Mouse (Mus musculus) CH12.LX (cell line): ENCODE results near the gene Mgp. TPM values are rescaled to one million over a fixed set of nuclear protein-coding genes. Genes with fewer than 3 reads are reported as not detected.

Source experiments
- DNase-seq: peaks from one replicate; pipeline ENCODE4 v3.0.0-alpha.2; 2013; ENCODE audit errors: extremely low read depth
- H3K27ac ChIP-seq: 2 replicates; pipeline ENCODE4 v1.5.1; 2012; ENCODE audit warnings: low read depth, mild to moderate bottlenecking, control low read depth, moderate library complexity; ENCODE audit not compliant: insufficient read depth
- H3K27me3 ChIP-seq: replicated peaks from 2 replicates; pipeline ENCODE3; 2012; ENCODE audit warnings: inconsistent platforms
- H3K36me3 ChIP-seq, 2 experiments: replicated peaks in 1 of 2; 2 replicates each; pipeline versions ENCODE3 to v1.6.1; 2012; ENCODE audit warnings: inconsistent platforms in 1 of 2, low read length in 1 of 2, mild to moderate bottlenecking in 1 of 2, mixed read lengths in 1 of 2, moderate library complexity in 1 of 2; ENCODE audit not compliant: control insufficient read depth in 1 of 2, insufficient read depth in 1 of 2
- H3K4me1 ChIP-seq, 2 experiments: 2 replicates each; pipeline ENCODE4 v1.6.1; 2012; ENCODE audit warnings: inconsistent platforms in 1 of 2, moderate library complexity in 1 of 2; ENCODE audit not compliant: insufficient read depth in 2 of 2, control insufficient read depth in 1 of 2
- H3K4me2 ChIP-seq: 2 replicates; pipeline ENCODE4 v1.6.1; 2012; ENCODE audit warnings: low read depth, mild to moderate bottlenecking, control low read depth; ENCODE audit not compliant: poor library complexity, insufficient read depth, severe bottlenecking
- H3K4me3 ChIP-seq, 3 experiments: fragments of 150-350 bp in 1 of 3; sonication (generic) in 1 of 3; replicated peaks in 1 of 3; 2 replicates each; pipeline versions ENCODE3 to v1.5.1; 2011 to 2012; ENCODE audit warnings: low read depth in 2 of 3, low read length in 2 of 3, mild to moderate bottlenecking in 2 of 3, moderate library complexity in 2 of 3, control low read depth in 1 of 3, improper control_type of control experiment in 1 of 3, inconsistent platforms in 1 of 3, mixed read lengths in 1 of 3; ENCODE audit not compliant: poor library complexity in 1 of 3
- H3K79me2 ChIP-seq: replicated peaks from 2 replicates; pipeline ENCODE4 v1.6.1; 2012; ENCODE audit warnings: mild to moderate bottlenecking, moderate library complexity; ENCODE audit not compliant: control insufficient read depth, poor library complexity, insufficient read depth, severe bottlenecking; ENCODE audit errors: extremely low read depth
- H3K9ac ChIP-seq: 2 replicates; pipeline ENCODE4 v1.6.1; 2012; ENCODE audit warnings: low read depth, mild to moderate bottlenecking, control low read depth, moderate library complexity; ENCODE audit not compliant: insufficient read depth
- H3K9me3 ChIP-seq: replicated peaks from 2 replicates; pipeline ENCODE3; 2012; ENCODE audit warnings: low read length, inconsistent platforms, mixed read lengths
- BHLHE40 ChIP-seq: IDR thresholded peaks from 2 replicates; pipeline ENCODE4 v1.6.1; 2011; ENCODE audit warnings: mild to moderate bottlenecking, low read depth, low read length, improper control_type of control experiment
- CHD2 ChIP-seq: IDR thresholded peaks from 2 replicates; pipeline ENCODE4 v1.6.1; 2011; ENCODE audit warnings: low read length, improper control_type of control experiment
- CTCF ChIP-seq, 2 experiments: IDR thresholded peaks in 1 of 2; conservative IDR thresholded peaks in 1 of 2; 2 replicates each; pipeline ENCODE4 v1.5.1; 2011 to 2012; ENCODE audit warnings: low read depth in 2 of 2, low read length in 2 of 2, improper control_type of control experiment in 1 of 2, inconsistent platforms in 1 of 2, mild to moderate bottlenecking in 1 of 2, moderate library complexity in 1 of 2
- ELF1 ChIP-seq: IDR thresholded peaks from 2 replicates; pipeline ENCODE4 v1.6.1; 2014; ENCODE audit warnings: low read depth, mild to moderate bottlenecking, inconsistent platforms, low read length, improper control_type of control experiment
- GABPA ChIP-seq: IDR thresholded peaks from 2 replicates; pipeline ENCODE4 v1.6.1; 2012; ENCODE audit warnings: low read depth, low read length, improper control_type of control experiment, inconsistent platforms; ENCODE audit not compliant: insufficient replicate concordance
- IRF4 ChIP-seq: IDR thresholded peaks from 2 replicates; pipeline ENCODE4 v1.6.1; 2014; ENCODE audit warnings: low read depth, mild to moderate bottlenecking, inconsistent platforms, low read length, improper control_type of control experiment
- JUND ChIP-seq: conservative IDR thresholded peaks from 2 replicates; pipeline ENCODE4 v1.6.1; 2011; ENCODE audit warnings: low read depth, low read length, improper control_type of control experiment
- KAT2A ChIP-seq: IDR thresholded peaks from 2 replicates; pipeline ENCODE4 v1.6.1; 2012; ENCODE audit warnings: low read length, improper control_type of control experiment, inconsistent platforms; ENCODE audit not compliant: insufficient replicate concordance
- MAFK ChIP-seq: IDR thresholded peaks from 2 replicates; pipeline ENCODE4 v1.6.1; 2011; ENCODE audit warnings: low read length, improper control_type of control experiment; ENCODE audit not compliant: insufficient replicate concordance
- MAX ChIP-seq: IDR thresholded peaks from 2 replicates; pipeline ENCODE4 v1.6.1; 2011; ENCODE audit warnings: low read length, improper control_type of control experiment
- MXI1 ChIP-seq: IDR thresholded peaks from 2 replicates; pipeline ENCODE4 v1.6.1; 2011; ENCODE audit warnings: mild to moderate bottlenecking, low read depth, low read length, improper control_type of control experiment
- POLR2A ChIP-seq: IDR thresholded peaks from 2 replicates; pipeline ENCODE4 v1.6.1; 2011; ENCODE audit warnings: low read depth, mild to moderate bottlenecking, improper control_type of control experiment, low read length
- POLR2AphosphoS2 ChIP-seq: IDR thresholded peaks from 2 replicates; pipeline ENCODE4 v1.6.1; 2011; ENCODE audit warnings: low read depth, low read length, improper control_type of control experiment
- RAD21 ChIP-seq: IDR thresholded peaks from 2 replicates; pipeline ENCODE4 v1.6.1; 2011; ENCODE audit warnings: low read depth, mild to moderate bottlenecking, low read length, improper control_type of control experiment, moderate library complexity
- RCOR1 ChIP-seq: conservative IDR thresholded peaks from 2 replicates; pipeline ENCODE4 v1.6.1; 2012; ENCODE audit warnings: low read depth, mild to moderate bottlenecking, inconsistent platforms, low read length, improper control_type of control experiment
- TBP ChIP-seq: conservative IDR thresholded peaks from 2 replicates; pipeline ENCODE4 v1.6.1; 2011; ENCODE audit warnings: low read depth, low read length, improper control_type of control experiment
- TCF12 ChIP-seq: IDR thresholded peaks from 2 replicates; pipeline ENCODE4 v1.6.1; 2014; ENCODE audit warnings: low read depth, mild to moderate bottlenecking, inconsistent platforms, low read length, improper control_type of control experiment
- ZNF384 ChIP-seq: IDR thresholded peaks from 2 replicates; pipeline ENCODE4 v1.6.1; 2012; ENCODE audit warnings: low read depth, low read length, improper control_type of control experiment, inconsistent platforms
- dilution Hi-C: fragments of 300-500 bp; cut with MboI; formaldehyde crosslinking; loops from 2 replicates; pipeline ENCODE4 v1.14.3; 2020; ENCODE audit warnings: low sequenced_read_pairs; ENCODE audit not compliant: extremely low pct_unique_long_range_greater_than_20kb, extremely low pct_ligation_motif_present
- in situ Hi-C: fragments of 300-500 bp; cut with MboI; formaldehyde crosslinking; loops from 3 replicates; pipeline ENCODE4 v1.14.3; 2019; ENCODE audit warnings: low sequenced_read_pairs, low pct_ligation_motif_present, low pct_unique_long_range_greater_than_20kb, mixed read lengths
- polyA plus RNA-seq: library from polyadenylated mRNA; unstranded; fragments of >175 nt; gene quantifications from 2 replicates; pipeline ENCODE4 v1.2.1, GENCODE M21; 2012; ENCODE audit warnings: low read depth; ENCODE audit not compliant: insufficient read length
- total RNA-seq, 2 experiments: library from RNA; depleted of rRNA; stranded (reverse); fragments of 300-350 nt in 1 of 2; fragments of >200 nt in 1 of 2; gene quantifications; 2 replicates each; pipeline ENCODE4 v1.2.3; 2012 to 2014

Gene Mgp
- total and polyA plus RNA-seq, 3 experiments: not detected

GRCm38 (mm10) chr6:136898222-136898621 is 22.6 kb upstream of the Mgp start:
- DNase-seq: no peak
- dilution Hi-C loops: no loop called here
- in situ Hi-C loops: no loop called here

DNA sequence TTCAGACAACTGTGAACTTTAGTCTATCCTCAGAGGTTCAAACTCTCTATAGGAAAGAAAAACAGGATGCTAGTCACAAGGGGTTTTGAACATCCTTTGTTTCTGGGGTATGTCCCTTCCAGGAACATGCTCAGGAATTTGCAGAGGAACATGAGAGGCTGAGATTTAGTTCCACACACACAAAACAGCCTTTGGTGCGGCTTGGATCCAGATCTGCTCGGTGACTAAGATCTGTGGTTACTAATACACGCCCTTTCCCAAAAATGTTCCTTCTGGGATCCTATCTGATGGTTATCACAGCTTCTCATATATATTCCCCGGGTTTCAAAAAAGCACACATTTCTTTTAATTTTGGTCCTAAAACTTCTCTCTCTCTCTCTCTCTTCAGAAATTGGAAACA is 22.2 kb upstream of the Mgp start:
- dilution Hi-C loops: no loop called here
- H3K79me2 ChIP-seq: no peaks in the 10 kb centered on the region
- TF ChIP-seq RAD21 (no peak), MAX (no peak), POLR2A (no peak), IRF4 (no peak), TCF12 (no peak), ELF1 (no peak), BHLHE40 (no peak), ZNF384 (no peak), CTCF (conservative IDR thresholded peaks at IDR 0.05 in 1 of 2, IDR thresholded peaks at IDR 0.05 in 1 of 2; ENCODE audit: low read depth in 2 of 2, low read length in 2 of 2) (no peak), RCOR1 (no peak), CHD2 (no peak), POLR2AphosphoS2 (no peak), GABPA (no peak), MXI1 (no peak), MAFK (no peak), TBP (no peak), JUND (no peak)
- no peak overlapping the region for H3K27ac ChIP-seq
- no peaks in the 10 kb centered on the region for H3K9me3 ChIP-seq
- DNase-seq: no peak
- peaks cover 0 to 19% of the 10 kb centered on the region in 2 experiments; a peak in 2 of 4 replicates for H3K4me1 ChIP-seq
- peaks cover 0 to 9% of the 10 kb centered on the region in 2 experiments for H3K36me3 ChIP-seq
- H3K9ac ChIP-seq: no peak overlapping the region
- no peaks in the 10 kb centered on the region for H3K27me3 ChIP-seq
- in situ Hi-C loops: no loop called here
- H3K4me3 ChIP-seq: no peak overlapping the region
- H3K4me2 ChIP-seq: no peak overlapping the region

More at GRCm38 (mm10) chr6:136898222-136898621, 22.6 kb upstream of the Mgp start:
- TF ChIP-seq TBP (no peak), KAT2A (no peak)
- TF ChIP-seq, all 38 proteins: peak for 0
- H3K79me2 ChIP-seq: no peaks in the 10 kb centered on the region
- no peak overlapping the region for H3K27ac ChIP-seq
- no peaks in the 10 kb centered on the region for H3K9me3 ChIP-seq
- no peaks in the 10 kb centered on the region for H3K27me3 ChIP-seq
- H3K4me2 ChIP-seq: no peak overlapping the region
- H3K4me1 ChIP-seq: peaks cover 0 to 19% of the 10 kb centered on the region in 2 experiments; a peak in 2 of 4 replicates
- H3K36me3 ChIP-seq: peaks cover 0 to 9% of the 10 kb centered on the region in 2 experiments
- no peak overlapping the region for H3K4me3 ChIP-seq
- no peak overlapping the region for H3K9ac ChIP-seq
